Mouse (Mus musculus) lung, embryonic 14.5 days (tissue): ENCODE measurements around the gene Ano6. TPM values are rescaled to one million over a fixed set of nuclear protein-coding genes. Genes with fewer than 3 reads are reported as not detected.

Experiments
- ATAC-seq: fragments of 200-750 bp; cut with Nextera tagmentation; 2 replicates; pipeline ENCODE4 v1.8.0; 2017; ENCODE audit warnings: mild to moderate bottlenecking, moderate TSS enrichment, moderate library complexity; ENCODE audit not compliant: insufficient read depth
- DNase-seq: peaks from one replicate; pipeline ENCODE4 v3.0.0-alpha.2; 2015
- H3K27ac ChIP-seq: fragments of 300-500 bp; sonication (generic); 2 replicates; pipeline ENCODE4 v1.5.1; 2014; ENCODE audit warnings: low read depth, mild to moderate bottlenecking, moderate library complexity
- H3K27me3 ChIP-seq: fragments of 300-500 bp; sonication (generic); 2 replicates; pipeline ENCODE4 v1.6.1; 2014; ENCODE audit warnings: low read length, control low read depth; ENCODE audit not compliant: insufficient read depth
- H3K36me3 ChIP-seq: fragments of 300-500 bp; sonication (generic); 2 replicates; pipeline ENCODE4 v1.6.1; 2014; ENCODE audit warnings: control low read depth; ENCODE audit not compliant: insufficient read depth
- H3K4me1 ChIP-seq: fragments of 300-500 bp; sonication (generic); 2 replicates; pipeline ENCODE4 v1.6.1; 2014; ENCODE audit warnings: antibody characterized with exemption, control low read depth; ENCODE audit not compliant: insufficient read depth
- H3K4me2 ChIP-seq: fragments of 300-500 bp; sonication (generic); 2 replicates; pipeline ENCODE4 v1.6.1; 2014; ENCODE audit warnings: mild to moderate bottlenecking
- H3K4me3 ChIP-seq: fragments of 300-500 bp; sonication (generic); 2 replicates; pipeline ENCODE4 v1.5.1; 2014; ENCODE audit warnings: low read depth, low read length
- H3K9ac ChIP-seq: fragments of 300-500 bp; sonication (generic); 2 replicates; pipeline ENCODE4 v1.6.1; 2014
- H3K9me3 ChIP-seq: fragments of 300-500 bp; sonication (generic); 2 replicates; pipeline ENCODE4 v1.6.1; 2016; ENCODE audit warnings: low read depth, low read length, control low read depth
- CTCF ChIP-seq: IDR thresholded peaks from 2 replicates; pipeline ENCODE4 v1.5.1; 2016; ENCODE audit warnings: antibody characterized with exemption, low read depth
- WGBS: fragments of 180-500 bp; shearing (Covaris S2); extraction: QIAGEN DNeasy Blood & Tissue Kit; methylation state at CpG from one replicate; pipeline ENCODE4 v1.1.7; 2014; 5-methylcytosine and 5-hydroxymethylcytosine counted together
- polyA plus RNA-seq: library from polyadenylated mRNA; unstranded; fragments of >200 nt; fragmentation: Nextera tagmentation; extraction: Ambion mirVana; gene quantifications from 2 replicates; pipeline ENCODE4 v1.2.1, GENCODE M21; 2014

Ano6 gene
- polyA plus RNA-seq, 1 experiment from 2014 or later = 54.7 TPM

- Histone ChIP-seq H3K27me3 (no peaks in the 10 kb centered on the region), H3K36me3 (no peaks in the 10 kb centered on the region), H3K4me2 (no peak overlapping the region), H3K9me3 (no peaks in the 10 kb centered on the region), H3K9ac (no peak overlapping the region), H3K4me3 (no peak overlapping the region), H3K4me1 (0 out of 2 replicates have a peak, but pooled peaks cover 2% of the 10 kb centered on the region), H3K27ac (peak overlapping the region; percentile 40; the same call in 1 of the 2 replicates)
- ATAC-seq (peak; percentile 62; the same call in 1 of the 2 replicates), DNase-seq (no peak)
- WGBS = 48% methylated on average over 15 of the region's 15 CpGs
- no peak for TF ChIP-seq CTCF
These were observed 81.0 kb downstream of the Ano6 start for GRCm38 (mm10) chr15:95871631-95872030.

- no peak overlapping the region for H3K9ac ChIP-seq
- H3K4me1 ChIP-seq = 0 out of 2 replicates have a peak, but pooled peaks cover 2% of the 10 kb centered on the region
- no peak for TF ChIP-seq CTCF
- no peak overlapping the region for H3K27ac ChIP-seq
- no peaks in the 10 kb centered on the region for H3K36me3 ChIP-seq
- H3K9me3 ChIP-seq = no peaks in the 10 kb centered on the region
- DNase-seq = no peak
- no peaks in the 10 kb centered on the region for H3K27me3 ChIP-seq
- no peak for ATAC-seq
- H3K4me2 ChIP-seq = no peak overlapping the region
- 61% methylated on average over 8 of the region's 8 CpGs for WGBS
- H3K4me3 ChIP-seq = no peak overlapping the region
These were observed 81.8 kb downstream of the Ano6 start for GRCm38 (mm10) chr15:95872447-95872846.

GRCm38 (mm10) chr15:95873276-95873675 lies 82.6 kb downstream of the Ano6 start:
- WGBS = 30% methylated on average over 1 of the region's 1 CpGs
- H3K9ac ChIP-seq = no peak overlapping the region
- ATAC-seq = no peak

GRCm38 (mm10) chr15:95874216-95874615 lies 83.6 kb downstream of the Ano6 start:
- H3K27ac ChIP-seq = no peak overlapping the region
- WGBS = 79% methylated on average over 5 of the region's 5 CpGs
- no peak for ATAC-seq

More at GRCm38 (mm10) chr15:95873276-95873675, 82.6 kb downstream of the Ano6 start:
- no peak for DNase-seq
- Histone ChIP-seq H3K4me2 (no peak overlapping the region), H3K27me3 (no peaks in the 10 kb centered on the region), H3K36me3 (no peaks in the 10 kb centered on the region), H3K9me3 (no peaks in the 10 kb centered on the region), H3K4me1 (0 out of 2 replicates have a peak, but pooled peaks cover 2% of the 10 kb centered on the region), H3K4me3 (no peak overlapping the region), H3K27ac (no peak overlapping the region)
- TF ChIP-seq CTCF = no peak

GRCm38 (mm10) chr15:95874726-95875125 lies 84.1 kb downstream of the Ano6 start:
- Histone ChIP-seq H3K9me3 (no peaks in the 10 kb centered on the region), H3K36me3 (no peaks in the 10 kb centered on the region), H3K4me2 (no peak overlapping the region), H3K9ac (no peak overlapping the region), H3K27ac (peak overlapping the region; percentile 20; the same call in 1 of the 2 replicates), H3K4me1 (0 out of 2 replicates have a peak, but pooled peaks cover 2% of the 10 kb centered on the region), H3K27me3 (no peaks in the 10 kb centered on the region), H3K4me3 (no peak overlapping the region)
- TF ChIP-seq CTCF = no peak
- ATAC-seq = 0 out of 2 replicates have a peak, but pooled peaks have one; percentile 33
- 38% methylated on average over 8 of the region's 8 CpGs for WGBS
- DNase-seq = peak; percentile 40

More at GRCm38 (mm10) chr15:95874216-95874615, 83.6 kb downstream of the Ano6 start:
- Histone ChIP-seq H3K9ac (no peak overlapping the region), H3K4me2 (no peak overlapping the region), H3K27me3 (no peaks in the 10 kb centered on the region), H3K4me3 (no peak overlapping the region), H3K4me1 (0 out of 2 replicates have a peak, but pooled peaks cover 2% of the 10 kb centered on the region), H3K36me3 (no peaks in the 10 kb centered on the region), H3K9me3 (no peaks in the 10 kb centered on the region)
- no peak for TF ChIP-seq CTCF
- no peak for DNase-seq

- peaks cover 13% of the 10 kb centered on the region for H3K4me1 ChIP-seq
- H3K9me3 ChIP-seq = no peaks in the 10 kb centered on the region
- DNase-seq (no peak), ATAC-seq (no peak)
- no peaks in the 10 kb centered on the region for H3K36me3 ChIP-seq
- no peaks in the 10 kb centered on the region for H3K27me3 ChIP-seq
- H3K9ac ChIP-seq = no peak overlapping the region
- no peak overlapping the region for H3K27ac ChIP-seq
- 88% methylated on average over 10 of the region's 10 CpGs for WGBS
- no peak for TF ChIP-seq CTCF
- H3K4me3 ChIP-seq = no peak overlapping the region
- H3K4me2 ChIP-seq = no peak overlapping the region
These were observed 85.3 kb downstream of the Ano6 start for GRCm38 (mm10) chr15:95875898-95876297.

- H3K27me3 ChIP-seq = no peaks in the 10 kb centered on the region
These were observed 90.0 kb downstream of the Ano6 start for GRCm38 (mm10) chr15:95880616-95881151.

More at GRCm38 (mm10) chr15:95880616-95881151, 90.0 kb downstream of the Ano6 start:
- peaks cover 21% of the 10 kb centered on the region for H3K4me1 ChIP-seq
- no peak for TF ChIP-seq CTCF
- no peaks in the 10 kb centered on the region for H3K36me3 ChIP-seq
- peak overlapping the region; percentile 32 for H3K4me2 ChIP-seq
- DNase-seq (peak; percentile 63), ATAC-seq (peak; percentile 69; the same call in 1 of the 2 replicates)
- no peak overlapping the region for H3K4me3 ChIP-seq
- H3K9ac ChIP-seq = no peak overlapping the region
- no peaks in the 10 kb centered on the region for H3K9me3 ChIP-seq
- 7% methylated on average over 10 of the region's 10 CpGs for WGBS
- H3K27ac ChIP-seq = peak overlapping the region; percentile 65; the same call in 1 of the 2 replicates
